Mouse (Mus musculus) bone marrow, adult 2 months (tissue): Measurements from ENCODE around the gene Zfp91. TPM values are rescaled to one million over a fixed set of nuclear protein-coding genes. Genes with fewer than 3 reads are reported as not detected.
"Not testable (repeated sequence)": the region's sequence is repeated elsewhere in the genome, so short reads cannot be mapped to it uniquely, and the experiment has no call there.

Experiments used
- H3K27ac ChIP-seq: fragments of 200-500 bp; 2 replicates; pipeline ENCODE4 v1.5.1; 2012; ENCODE audit warnings: low read depth, mild to moderate bottlenecking, control low read depth, inconsistent platforms, low read length; ENCODE audit not compliant: control insufficient read depth, poor library complexity, insufficient read depth
- H3K4me1 ChIP-seq: fragments of 200-500 bp; 2 replicates; pipeline ENCODE4 v1.6.1; 2011; ENCODE audit warnings: low read length; ENCODE audit not compliant: control insufficient read depth, insufficient read depth
- H3K4me3 ChIP-seq: fragments of 200-500 bp; replicated peaks from 2 replicates; pipeline ENCODE3; 2011; ENCODE audit warnings: mild to moderate bottlenecking, low read depth, low read length, control low read depth; ENCODE audit not compliant: control insufficient read depth
- CTCF ChIP-seq: fragments of 200-500 bp; IDR thresholded peaks from 2 replicates; pipeline ENCODE4 v1.5.1; 2011; ENCODE audit warnings: low read length, control low read depth; ENCODE audit not compliant: control insufficient read depth, insufficient read depth
- POLR2A ChIP-seq: fragments of 200-500 bp; IDR thresholded peaks from 2 replicates; pipeline ENCODE4 v1.6.1; 2011; ENCODE audit warnings: low read depth, mild to moderate bottlenecking, control low read depth, low read length, borderline replicate concordance; ENCODE audit not compliant: control insufficient read depth
- WGBS: fragments of 180-500 bp; shearing (Covaris S2); methylation state at CpG from one replicate; pipeline ENCODE4 v1.1.7; 2018; 5-methylcytosine and 5-hydroxymethylcytosine counted together
- polyA plus RNA-seq: library from polyadenylated mRNA; stranded (reverse); fragments of >200 nt; gene quantifications from 2 replicates; pipeline ENCODE4 v1.2.4, GENCODE M21; 2011; ENCODE audit warnings: low replicate concordance; ENCODE audit not compliant: missing spikeins, insufficient read depth, insufficient read length

Gene Zfp91
- polyA plus RNA-seq, 1 experiment, result 46.7 TPM

GRCm38 (mm10) chr19:12722308-12722707 is 73.6 kb downstream of the Zfp91 start:
- Histone ChIP-seq H3K4me1 (no peaks in the 10 kb centered on the region), H3K27ac (no peak overlapping the region), H3K4me3 (no peak overlapping the region)
- WGBS, result 69% methylated on average over 3 of the region's 3 CpGs
- peak; percentile 33; the same call in 1 of the 2 replicates for TF ChIP-seq CTCF
- no peak for TF ChIP-seq POLR2A

- not testable (repeated sequence) for H3K4me1 ChIP-seq, H3K4me3 ChIP-seq, H3K27ac ChIP-seq
- 79% methylated on average over 7 of the region's 7 CpGs for WGBS
Observed at GRCm38 (mm10) chr19:12721596-12721995, 74.3 kb downstream of the Zfp91 start.

GRCm38 (mm10) chr19:12720919-12721318 is 75.0 kb downstream of the Zfp91 start:
- not testable (repeated sequence) for H3K4me3 ChIP-seq, H3K4me1 ChIP-seq, H3K27ac ChIP-seq
- 74% methylated on average over 5 of the region's 5 CpGs for WGBS

GRCm38 (mm10) chr19:12720463-12720862 is 75.5 kb downstream of the Zfp91 start:
- no peaks in the 10 kb centered on the region for H3K4me1 ChIP-seq
- no peak for TF ChIP-seq POLR2A
- TF ChIP-seq CTCF, result no peak
- WGBS, result 43% methylated on average over 2 of the region's 2 CpGs
- H3K27ac ChIP-seq, result no peak overlapping the region
- H3K4me3 ChIP-seq, result no peak overlapping the region

GRCm38 (mm10) chr19:12719189-12719588 is 76.7 kb downstream of the Zfp91 start:
- no peak overlapping the region for H3K27ac ChIP-seq
- no peak overlapping the region for H3K4me3 ChIP-seq
- no peak for TF ChIP-seq POLR2A
- TF ChIP-seq CTCF, result no peak
- no peaks in the 10 kb centered on the region for H3K4me1 ChIP-seq
- 80% methylated on average over 6 of the region's 6 CpGs for WGBS

Other genes with a start within 250 kb of the Zfp91 start
- 1.3 TPM in 1 of 2 replicates, not detected in the other for gene Gm4952, start 196.2 kb downstream of the Zfp91 start, polyA plus RNA-seq
- gene Glyat, start 162.8 kb downstream of the Zfp91 start, polyA plus RNA-seq, result 0.45 and 2.5 TPM in 2 replicates
- gene Olfr1442, start 125.7 kb downstream of the Zfp91 start, polyA plus RNA-seq, result not detected in 2 replicates
- gene Olfr1443, start 118.0 kb downstream of the Zfp91 start, polyA plus RNA-seq, result not detected in 2 replicates
- 9.3 TPM in 1 of 2 replicates, not detected in the other for gene Keg1, start 100.3 kb downstream of the Zfp91 start, polyA plus RNA-seq
- 1.8 and 2.0 TPM in 2 replicates for gene Cntf, start 30.5 kb downstream of the Zfp91 start, polyA plus RNA-seq
- 4.2 and 12.3 TPM in 2 replicates for gene Lpxn, start 67 bp upstream of the Zfp91 start, polyA plus RNA-seq
- 2.2 and 4.3 TPM in 2 replicates for gene Gm5244, start 50.6 kb upstream of the Zfp91 start, polyA plus RNA-seq
- gene Olfr1444, start 61.2 kb upstream of the Zfp91 start, polyA plus RNA-seq, result not detected in 2 replicates
- gene Olfr1445, start 87.7 kb upstream of the Zfp91 start, polyA plus RNA-seq, result not detected in 2 replicates
- not detected in 2 replicates for gene Olfr1446, start 97.4 kb upstream of the Zfp91 start, polyA plus RNA-seq
- gene Olfr1447, start 107.6 kb upstream of the Zfp91 start, polyA plus RNA-seq, result not detected in 2 replicates
- gene Olfr1448, start 128.3 kb upstream of the Zfp91 start, polyA plus RNA-seq, result not detected in 2 replicates
- gene Olfr1449, start 134.7 kb upstream of the Zfp91 start, polyA plus RNA-seq, result not detected in 2 replicates
- not detected in 2 replicates for gene Olfr1450, start 154.1 kb upstream of the Zfp91 start, polyA plus RNA-seq
- gene Olfr1451, start 198.9 kb upstream of the Zfp91 start, polyA plus RNA-seq, result not detected in 2 replicates
- gene Olfr1453, start 232.2 kb upstream of the Zfp91 start, polyA plus RNA-seq, result not detected in 2 replicates